Mouse (Mus musculus) CH12.LX (cell line): ENCODE data around the gene Tspan9. TPM values are rescaled to one million over a fixed set of nuclear protein-coding genes. Genes with fewer than 3 reads are reported as not detected.

Source experiments
- DNase-seq: peaks from one replicate; pipeline ENCODE4 v3.0.0-alpha.2; 2013; ENCODE audit errors: extremely low read depth
- H3K27ac ChIP-seq: 2 replicates; pipeline ENCODE4 v1.5.1; 2012; ENCODE audit warnings: low read depth, mild to moderate bottlenecking, control low read depth, moderate library complexity; ENCODE audit not compliant: insufficient read depth
- H3K27me3 ChIP-seq: replicated peaks from 2 replicates; pipeline ENCODE3; 2012; ENCODE audit warnings: inconsistent platforms
- H3K36me3 ChIP-seq, 2 experiments: replicated peaks in 1 of 2; 2 replicates each; pipeline versions ENCODE3 to v1.6.1; 2012; ENCODE audit warnings: inconsistent platforms in 1 of 2, low read length in 1 of 2, mild to moderate bottlenecking in 1 of 2, mixed read lengths in 1 of 2, moderate library complexity in 1 of 2; ENCODE audit not compliant: control insufficient read depth in 1 of 2, insufficient read depth in 1 of 2
- H3K4me1 ChIP-seq, 2 experiments: 2 replicates each; pipeline ENCODE4 v1.6.1; 2012; ENCODE audit warnings: inconsistent platforms in 1 of 2, moderate library complexity in 1 of 2; ENCODE audit not compliant: insufficient read depth in 2 of 2, control insufficient read depth in 1 of 2
- H3K4me2 ChIP-seq: 2 replicates; pipeline ENCODE4 v1.6.1; 2012; ENCODE audit warnings: low read depth, mild to moderate bottlenecking, control low read depth; ENCODE audit not compliant: poor library complexity, insufficient read depth, severe bottlenecking
- H3K4me3 ChIP-seq, 3 experiments: fragments of 150-350 bp in 1 of 3; sonication (generic) in 1 of 3; replicated peaks in 1 of 3; 2 replicates each; pipeline versions ENCODE3 to v1.5.1; 2011 to 2012; ENCODE audit warnings: low read depth in 2 of 3, low read length in 2 of 3, mild to moderate bottlenecking in 2 of 3, moderate library complexity in 2 of 3, control low read depth in 1 of 3, improper control_type of control experiment in 1 of 3, inconsistent platforms in 1 of 3, mixed read lengths in 1 of 3; ENCODE audit not compliant: poor library complexity in 1 of 3
- H3K79me2 ChIP-seq: replicated peaks from 2 replicates; pipeline ENCODE4 v1.6.1; 2012; ENCODE audit warnings: mild to moderate bottlenecking, moderate library complexity; ENCODE audit not compliant: control insufficient read depth, poor library complexity, insufficient read depth, severe bottlenecking; ENCODE audit errors: extremely low read depth
- H3K9ac ChIP-seq: 2 replicates; pipeline ENCODE4 v1.6.1; 2012; ENCODE audit warnings: low read depth, mild to moderate bottlenecking, control low read depth, moderate library complexity; ENCODE audit not compliant: insufficient read depth
- H3K9me3 ChIP-seq: replicated peaks from 2 replicates; pipeline ENCODE3; 2012; ENCODE audit warnings: low read length, inconsistent platforms, mixed read lengths
- BHLHE40 ChIP-seq: IDR thresholded peaks from 2 replicates; pipeline ENCODE4 v1.6.1; 2011; ENCODE audit warnings: mild to moderate bottlenecking, low read depth, low read length, improper control_type of control experiment
- CHD1 ChIP-seq: IDR thresholded peaks from 2 replicates; pipeline ENCODE4 v1.6.1; 2012; ENCODE audit warnings: low read depth, low read length, improper control_type of control experiment, inconsistent platforms
- CHD2 ChIP-seq: IDR thresholded peaks from 2 replicates; pipeline ENCODE4 v1.6.1; 2011; ENCODE audit warnings: low read length, improper control_type of control experiment
- CTCF ChIP-seq, 2 experiments: IDR thresholded peaks in 1 of 2; conservative IDR thresholded peaks in 1 of 2; 2 replicates each; pipeline ENCODE4 v1.5.1; 2011 to 2012; ENCODE audit warnings: low read depth in 2 of 2, low read length in 2 of 2, improper control_type of control experiment in 1 of 2, inconsistent platforms in 1 of 2, mild to moderate bottlenecking in 1 of 2, moderate library complexity in 1 of 2
- E2F4 ChIP-seq: IDR thresholded peaks from 2 replicates; pipeline ENCODE4 v1.6.1; 2011; ENCODE audit warnings: low read depth, low read length, improper control_type of control experiment; ENCODE audit not compliant: insufficient replicate concordance
- ELF1 ChIP-seq: IDR thresholded peaks from 2 replicates; pipeline ENCODE4 v1.6.1; 2014; ENCODE audit warnings: low read depth, mild to moderate bottlenecking, inconsistent platforms, low read length, improper control_type of control experiment
- EP300 ChIP-seq: IDR thresholded peaks from 2 replicates; pipeline ENCODE4 v1.6.1; 2011; ENCODE audit warnings: low read length, improper control_type of control experiment
- ETS1 ChIP-seq: conservative IDR thresholded peaks from 2 replicates; pipeline ENCODE4 v1.6.1; 2012; ENCODE audit warnings: low read depth, mild to moderate bottlenecking, inconsistent platforms, low read length, improper control_type of control experiment, moderate library complexity
- HCFC1 ChIP-seq: IDR thresholded peaks from 2 replicates; pipeline ENCODE4 v1.6.1; 2012; ENCODE audit warnings: low read depth, mild to moderate bottlenecking, inconsistent platforms, low read length, improper control_type of control experiment
- JUN ChIP-seq: IDR thresholded peaks from 2 replicates; pipeline ENCODE4 v1.6.1; 2011; ENCODE audit warnings: low read depth, mild to moderate bottlenecking, low read length, improper control_type of control experiment, moderate library complexity; ENCODE audit not compliant: insufficient read depth
- JUND ChIP-seq: conservative IDR thresholded peaks from 2 replicates; pipeline ENCODE4 v1.6.1; 2011; ENCODE audit warnings: low read depth, low read length, improper control_type of control experiment
- KAT2A ChIP-seq: IDR thresholded peaks from 2 replicates; pipeline ENCODE4 v1.6.1; 2012; ENCODE audit warnings: low read length, improper control_type of control experiment, inconsistent platforms; ENCODE audit not compliant: insufficient replicate concordance
- MAX ChIP-seq: IDR thresholded peaks from 2 replicates; pipeline ENCODE4 v1.6.1; 2011; ENCODE audit warnings: low read length, improper control_type of control experiment
- MEF2A ChIP-seq: IDR thresholded peaks from 2 replicates; pipeline ENCODE4 v1.6.1; 2014; ENCODE audit warnings: low read depth, mild to moderate bottlenecking, inconsistent platforms, low read length, improper control_type of control experiment, borderline replicate concordance
- NELFE ChIP-seq: IDR thresholded peaks from 2 replicates; pipeline ENCODE4 v1.6.1; 2011; ENCODE audit warnings: low read depth, low read length, improper control_type of control experiment
- NRF1 ChIP-seq: IDR thresholded peaks from 2 replicates; pipeline ENCODE4 v1.6.1; 2014; ENCODE audit warnings: low read depth, mild to moderate bottlenecking, inconsistent platforms, low read length, improper control_type of control experiment, moderate library complexity
- PAX5 ChIP-seq: IDR thresholded peaks from 2 replicates; pipeline ENCODE4 v1.6.1; 2012; ENCODE audit warnings: low read length, inconsistent platforms, mixed read lengths
- POLR2A ChIP-seq: IDR thresholded peaks from 2 replicates; pipeline ENCODE4 v1.6.1; 2011; ENCODE audit warnings: low read depth, mild to moderate bottlenecking, improper control_type of control experiment, low read length
- RAD21 ChIP-seq: IDR thresholded peaks from 2 replicates; pipeline ENCODE4 v1.6.1; 2011; ENCODE audit warnings: low read depth, mild to moderate bottlenecking, low read length, improper control_type of control experiment, moderate library complexity
- SIN3A ChIP-seq: IDR thresholded peaks from 2 replicates; pipeline ENCODE4 v1.6.1; 2012; ENCODE audit warnings: low read length, improper control_type of control experiment, inconsistent platforms
- SMC3 ChIP-seq: IDR thresholded peaks from 2 replicates; pipeline ENCODE4 v1.6.1; 2011; ENCODE audit warnings: low read depth, low read length, improper control_type of control experiment
- TBP ChIP-seq: conservative IDR thresholded peaks from 2 replicates; pipeline ENCODE4 v1.6.1; 2011; ENCODE audit warnings: low read depth, low read length, improper control_type of control experiment
- UBTF ChIP-seq: IDR thresholded peaks from 2 replicates; pipeline ENCODE4 v1.6.1; 2012; ENCODE audit warnings: low read depth, mild to moderate bottlenecking, inconsistent platforms, low read length, improper control_type of control experiment, moderate library complexity
- USF2 ChIP-seq: conservative IDR thresholded peaks from 2 replicates; pipeline ENCODE4 v1.6.1; 2011; ENCODE audit warnings: low read depth, low read length, improper control_type of control experiment
- ZKSCAN1 ChIP-seq: IDR thresholded peaks from 2 replicates; pipeline ENCODE4 v1.6.1; 2012; ENCODE audit warnings: low read depth, inconsistent platforms, low read length, improper control_type of control experiment, borderline replicate concordance
- ZNF384 ChIP-seq: IDR thresholded peaks from 2 replicates; pipeline ENCODE4 v1.6.1; 2012; ENCODE audit warnings: low read depth, low read length, improper control_type of control experiment, inconsistent platforms
- dilution Hi-C: fragments of 300-500 bp; cut with MboI; formaldehyde crosslinking; loops from 2 replicates; pipeline ENCODE4 v1.14.3; 2020; ENCODE audit warnings: low sequenced_read_pairs; ENCODE audit not compliant: extremely low pct_unique_long_range_greater_than_20kb, extremely low pct_ligation_motif_present
- in situ Hi-C: fragments of 300-500 bp; cut with MboI; formaldehyde crosslinking; loops from 3 replicates; pipeline ENCODE4 v1.14.3; 2019; ENCODE audit warnings: low sequenced_read_pairs, low pct_ligation_motif_present, low pct_unique_long_range_greater_than_20kb, mixed read lengths
- polyA plus RNA-seq: library from polyadenylated mRNA; unstranded; fragments of >175 nt; gene quantifications from 2 replicates; pipeline ENCODE4 v1.2.1, GENCODE M21; 2012; ENCODE audit warnings: low read depth; ENCODE audit not compliant: insufficient read length
- total RNA-seq, 2 experiments: library from RNA; depleted of rRNA; stranded (reverse); fragments of 300-350 nt in 1 of 2; fragments of >200 nt in 1 of 2; gene quantifications; 2 replicates each; pipeline ENCODE4 v1.2.3; 2012 to 2014

Gene Tspan9
- total and polyA plus RNA-seq, 3 experiments, result 0.40 to 0.98 (median 0.71) TPM

DNA sequence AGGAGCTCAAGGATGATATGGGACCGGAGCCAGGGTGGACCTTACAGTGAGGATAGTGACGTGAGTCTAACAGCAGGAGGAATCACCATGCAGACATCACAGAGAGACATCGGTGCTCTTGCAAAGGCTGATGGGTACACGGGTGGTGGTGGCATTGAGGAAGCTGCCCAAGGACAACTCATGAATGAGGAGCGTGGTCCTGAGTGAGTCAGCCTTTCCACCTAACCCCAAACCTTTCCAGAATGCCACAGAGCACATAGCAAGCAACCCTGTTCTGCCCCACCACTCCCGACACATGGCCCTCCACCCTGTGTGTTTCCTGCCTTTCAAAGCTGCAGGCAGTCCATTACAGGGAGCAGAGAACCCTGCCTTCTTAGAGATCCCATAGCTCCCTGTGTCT, 223.9 kb downstream of the Tspan9 start:
- in situ Hi-C loops (loop anchor here (25.0 kb wide), 1 partner anchor 382 kb away; no protein-coding TSS in a partner anchor), dilution Hi-C loops (no loop called here)
- Histone ChIP-seq H3K4me2 (no peak overlapping the region), H3K27ac (no peak overlapping the region), H3K36me3 (no peaks in the 10 kb centered on the region), H3K9ac (no peak overlapping the region), H3K79me2 (no peaks in the 10 kb centered on the region), H3K9me3 (peaks cover 12% of the 10 kb centered on the region), H3K4me3 (no peak overlapping the region), H3K4me1 (peaks cover 0 to 4% of the 10 kb centered on the region in 2 experiments; a peak in 1 of 4 replicates), H3K27me3 (peaks cover 72% of the 10 kb centered on the region)
- DNase-seq, result no peak
- TF ChIP-seq MEF2A (no peak), USF2 (no peak), CHD1 (no peak), CHD2 (no peak), SIN3A (no peak), ETS1 (no peak), PAX5 (no peak), ZNF384 (no peak), ELF1 (no peak), TBP (no peak), JUND (no peak), HCFC1 (no peak), SMC3 (no peak), ZKSCAN1 (no peak)

DNA sequence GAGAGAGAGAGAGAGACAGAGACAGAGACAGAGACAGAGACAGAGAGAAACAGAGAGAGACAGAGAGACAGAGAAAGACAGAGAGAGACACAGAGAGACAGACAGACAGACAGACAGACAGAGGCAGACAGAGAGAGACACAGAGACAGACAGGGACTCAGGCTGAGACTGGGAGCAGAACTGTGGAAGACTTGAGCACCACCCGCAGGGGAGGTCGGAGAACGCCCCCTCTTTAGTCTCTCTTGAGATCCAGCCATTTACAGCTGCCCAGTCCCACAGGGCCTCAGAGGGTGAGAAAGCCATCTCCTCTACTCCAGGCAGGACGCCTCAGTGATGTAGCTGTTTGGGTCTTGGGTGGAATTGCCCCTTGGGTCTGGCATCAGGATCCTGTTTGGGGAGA, 225.7 kb downstream of the Tspan9 start:
- H3K36me3 ChIP-seq, result no peaks in the 10 kb centered on the region
- no peak overlapping the region for H3K4me2 ChIP-seq
- DNase-seq, result no peak
- H3K27me3 ChIP-seq, result peaks cover 68% of the 10 kb centered on the region
- H3K4me3 ChIP-seq, result no peak overlapping the region
- dilution Hi-C loops (no loop called here), in situ Hi-C loops (loop anchor here (25.0 kb wide), 1 partner anchor 380 kb away; no protein-coding TSS in a partner anchor)
- peaks cover 12% of the 10 kb centered on the region for H3K9me3 ChIP-seq
- peaks cover 0 to 4% of the 10 kb centered on the region in 2 experiments; a peak in 1 of 4 replicates for H3K4me1 ChIP-seq
- no peak overlapping the region for H3K27ac ChIP-seq
- TF ChIP-seq JUN (no peak), UBTF (no peak), NRF1 (no peak), BHLHE40 (no peak), ZKSCAN1 (no peak), MAX (no peak), EP300 (no peak), RAD21 (no peak; the same call in 1 of the 2 replicates), NELFE (no peak), SIN3A (no peak), HCFC1 (no peak), KAT2A (no peak), USF2 (no peak), POLR2A (no peak), E2F4 (no peak), ELF1 (no peak), CTCF (conservative IDR thresholded peaks at IDR 0.05 in 1 of 2, IDR thresholded peaks at IDR 0.05 in 1 of 2; ENCODE audit: low read depth in 2 of 2, low read length in 2 of 2) (no peak)
- TF ChIP-seq, all 38 proteins: peak for 0
- H3K79me2 ChIP-seq, result no peaks in the 10 kb centered on the region
- H3K9ac ChIP-seq, result no peak overlapping the region
